Mouse (Mus musculus): ENCODE measurements around the gene Spata17. TPM values are rescaled to one million over a fixed set of nuclear protein-coding genes. Genes with fewer than 3 reads are reported as not detected.

Gene Spata17
- polyA plus RNA-seq, 2 experiments, result 0.19 TPM

DNA sequence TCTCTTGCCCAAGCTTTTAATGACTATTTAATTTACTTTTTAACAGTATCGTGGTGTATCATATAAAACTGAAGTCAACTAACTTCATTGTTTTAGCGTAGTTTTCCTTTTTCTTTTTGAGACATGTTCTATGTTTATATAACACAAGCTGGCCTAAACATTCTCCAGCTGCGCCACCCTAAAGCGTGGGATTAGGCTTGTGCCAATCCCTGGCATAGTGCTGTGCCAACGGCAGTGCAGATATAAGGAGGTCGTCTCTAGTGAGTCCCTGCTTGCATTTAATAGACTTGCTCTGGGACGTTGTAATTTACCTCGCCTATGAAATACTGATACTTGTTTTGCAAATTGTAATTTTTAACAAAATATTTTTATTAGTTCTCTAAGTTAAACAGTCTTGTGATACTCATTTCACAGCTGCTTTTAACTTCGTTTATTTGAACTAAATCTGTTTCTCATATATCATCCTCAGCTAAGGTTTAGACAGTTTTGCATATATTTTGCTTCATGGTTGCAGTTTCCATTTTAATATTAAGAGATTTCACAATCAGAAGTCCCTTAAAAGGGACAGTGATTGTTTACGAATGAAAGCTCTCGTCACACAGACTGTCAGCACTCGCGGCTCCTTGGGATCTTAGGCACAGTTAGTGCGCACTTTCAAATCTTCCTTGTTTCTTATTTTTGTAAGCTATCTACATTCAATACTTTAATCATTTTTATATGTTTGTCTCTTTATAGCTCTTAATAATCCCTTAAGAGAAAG lies 17.1 kb upstream of the Spata17 start:
- WGBS, result 80% methylated on average over 14 of the region's 14 CpGs
- TF ChIP-seq POLR2A (IDR thresholded peaks at IDR 0.05; ENCODE audit: borderline replicate concordance, extremely low read depth, insufficient read depth, insufficient read length), result no peak
- DNase-seq (ENCODE audit: low spot score) (no peak), ATAC-seq (ENCODE audit: low FRiP score, low read depth) (no peak)
- H3K27ac ChIP-seq (replicated peaks; ENCODE audit: low read depth, low read length), result no peak overlapping the region
- no peaks in the 10 kb centered on the region for H3K27me3 ChIP-seq (ENCODE audit: control insufficient read depth, insufficient read depth, low read length)
- no peak overlapping the region for H3K4me3 ChIP-seq (replicated peaks; ENCODE audit: low read length)
- no peak overlapping the region for H3K9ac ChIP-seq (ENCODE audit: low read depth, low read length, severe bottlenecking)
- no peak overlapping the region for H3K4me2 ChIP-seq (replicated peaks; ENCODE audit: low read depth, low read length, severe bottlenecking)
- H3K9me3 ChIP-seq (ENCODE audit: control insufficient read depth, low read length), result no peaks in the 10 kb centered on the region
- H3K36me3 ChIP-seq (ENCODE audit: control insufficient read depth, insufficient read depth, low read length), result peaks cover 22% of the 10 kb centered on the region
- H3K4me1 ChIP-seq (ENCODE audit: control insufficient read depth, insufficient read depth, low read length), result no peaks in the 10 kb centered on the region

GRCm38 (mm10) chr1:187230255-187230654 lies 15.0 kb upstream of the Spata17 start:
- ATAC-seq (ENCODE audit: low FRiP score, low read depth), result no peak
- no peak for TF ChIP-seq POLR2A (IDR thresholded peaks at IDR 0.05; ENCODE audit: borderline replicate concordance, extremely low read depth, insufficient read depth, insufficient read length)
- WGBS, result 89% methylated on average over 5 of the region's 5 CpGs

DNA sequence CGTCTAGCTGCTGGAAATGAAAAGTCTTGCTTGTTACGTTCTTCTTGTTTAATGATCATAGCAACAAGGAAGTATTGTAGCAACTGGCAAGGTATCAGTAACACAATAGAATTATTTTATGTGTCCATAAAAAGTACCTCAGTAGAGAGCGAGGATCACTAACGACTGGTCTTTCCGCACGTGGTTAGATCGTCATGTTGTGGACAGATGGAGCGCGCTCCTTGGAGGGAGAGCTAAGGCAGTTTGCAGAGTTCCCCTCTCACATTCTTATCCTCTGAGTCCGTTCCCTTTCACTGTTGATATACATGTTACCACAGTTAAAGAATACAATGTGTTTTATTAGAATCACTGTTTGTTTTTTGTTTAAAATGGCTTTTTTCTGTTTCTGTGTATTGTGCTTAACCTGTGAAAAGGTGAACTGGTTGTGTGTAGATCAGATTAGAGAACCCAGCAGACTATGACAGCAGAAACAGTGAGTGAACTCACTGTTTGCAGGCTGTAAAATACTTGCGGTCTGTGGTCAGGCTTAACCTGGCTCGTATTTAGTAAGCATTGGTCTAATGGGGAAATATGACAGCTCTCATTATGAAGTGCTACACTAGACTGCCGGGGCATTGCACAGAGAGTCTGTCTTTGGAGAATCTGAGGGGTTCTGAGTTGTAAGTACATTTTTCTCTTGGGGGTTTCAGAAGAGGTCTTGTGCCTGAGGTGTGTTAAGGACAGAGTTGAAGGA lies 13.3 kb upstream of the Spata17 start:
- Histone ChIP-seq H3K9ac (ENCODE audit: low read depth, low read length, severe bottlenecking) (no peak overlapping the region), H3K4me2 (replicated peaks; ENCODE audit: low read depth, low read length, severe bottlenecking) (no peak overlapping the region), H3K27me3 (ENCODE audit: control insufficient read depth, insufficient read depth, low read length) (no peaks in the 10 kb centered on the region), H3K4me3 (replicated peaks; ENCODE audit: low read length) (no peak overlapping the region), H3K4me1 (ENCODE audit: control insufficient read depth, insufficient read depth, low read length) (no peaks in the 10 kb centered on the region), H3K27ac (replicated peaks; ENCODE audit: low read depth, low read length) (no peak overlapping the region), H3K9me3 (ENCODE audit: control insufficient read depth, low read length) (no peaks in the 10 kb centered on the region), H3K36me3 (ENCODE audit: control insufficient read depth, insufficient read depth, low read length) (peaks cover 30% of the 10 kb centered on the region)
- TF ChIP-seq POLR2A (IDR thresholded peaks at IDR 0.05; ENCODE audit: borderline replicate concordance, extremely low read depth, insufficient read depth, insufficient read length), result no peak
- ATAC-seq (ENCODE audit: low FRiP score, low read depth) (peak; percentile 50; the same call in 1 of the 2 replicates), DNase-seq (ENCODE audit: low spot score) (peak; percentile 12)
- WGBS, result 52% methylated on average over 13 of the region's 13 CpGs

More at GRCm38 (mm10) chr1:187230255-187230654, 15.0 kb upstream of the Spata17 start:
- H3K9ac ChIP-seq (ENCODE audit: low read depth, low read length, severe bottlenecking), result no peak overlapping the region
- DNase-seq (ENCODE audit: low spot score), result no peak
- no peak overlapping the region for H3K27ac ChIP-seq (replicated peaks; ENCODE audit: low read depth, low read length)
- H3K27me3 ChIP-seq (ENCODE audit: control insufficient read depth, insufficient read depth, low read length), result no peaks in the 10 kb centered on the region
- no peak overlapping the region for H3K4me2 ChIP-seq (replicated peaks; ENCODE audit: low read depth, low read length, severe bottlenecking)
- H3K4me1 ChIP-seq (ENCODE audit: control insufficient read depth, insufficient read depth, low read length), result no peaks in the 10 kb centered on the region
- H3K4me3 ChIP-seq (replicated peaks; ENCODE audit: low read length), result no peak overlapping the region
- H3K9me3 ChIP-seq (ENCODE audit: control insufficient read depth, low read length), result no peaks in the 10 kb centered on the region
- peaks cover 32% of the 10 kb centered on the region for H3K36me3 ChIP-seq (ENCODE audit: control insufficient read depth, insufficient read depth, low read length)

DNA sequence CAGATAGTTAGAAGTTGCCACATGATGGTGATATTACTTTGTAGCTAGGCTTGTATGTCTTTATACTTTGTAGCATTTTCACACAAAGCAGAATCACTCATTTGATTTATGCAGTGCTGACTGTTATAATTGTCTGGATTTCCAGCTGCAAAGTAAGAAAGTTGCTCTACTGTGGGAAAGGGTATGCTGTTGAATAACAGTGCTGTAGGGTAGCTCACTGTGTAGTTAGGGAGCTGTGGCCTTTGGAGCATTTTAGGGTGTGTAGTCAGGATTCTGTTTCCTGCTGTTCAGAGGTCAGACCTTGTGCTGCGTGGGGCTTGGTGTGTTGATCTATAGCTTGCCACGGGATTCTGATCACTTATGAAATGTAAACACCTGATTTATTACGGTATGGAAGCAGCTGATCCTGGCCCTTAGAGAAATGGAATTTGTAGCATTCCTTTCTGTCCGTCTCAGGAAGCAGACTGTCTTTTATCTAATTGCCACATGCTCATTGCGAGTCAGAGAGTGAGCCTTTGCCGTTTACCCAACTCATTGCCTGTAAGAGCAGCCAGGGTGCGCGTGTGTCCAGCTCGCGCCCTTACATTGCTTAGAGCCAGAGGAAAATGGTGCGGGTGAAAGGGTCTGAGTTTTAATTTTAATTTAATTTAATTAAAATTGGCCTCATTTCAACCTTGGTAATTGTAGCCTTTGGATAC lies 11.2 kb upstream of the Spata17 start:
- ATAC-seq (ENCODE audit: low FRiP score, low read depth), result no peak
- H3K4me2 ChIP-seq (replicated peaks; ENCODE audit: low read depth, low read length, severe bottlenecking), result no peak overlapping the region
- no peaks in the 10 kb centered on the region for H3K27me3 ChIP-seq (ENCODE audit: control insufficient read depth, insufficient read depth, low read length)
- 76% methylated on average over 11 of the region's 11 CpGs for WGBS
- no peak for TF ChIP-seq POLR2A (IDR thresholded peaks at IDR 0.05; ENCODE audit: borderline replicate concordance, extremely low read depth, insufficient read depth, insufficient read length)
- H3K4me1 ChIP-seq (ENCODE audit: control insufficient read depth, insufficient read depth, low read length), result no peaks in the 10 kb centered on the region
- no peak for DNase-seq (ENCODE audit: low spot score)
- H3K9me3 ChIP-seq (ENCODE audit: control insufficient read depth, low read length), result no peaks in the 10 kb centered on the region
- H3K9ac ChIP-seq (ENCODE audit: low read depth, low read length, severe bottlenecking), result no peak overlapping the region
- H3K4me3 ChIP-seq (replicated peaks; ENCODE audit: low read length), result no peak overlapping the region
- peaks cover 20% of the 10 kb centered on the region for H3K36me3 ChIP-seq (ENCODE audit: control insufficient read depth, insufficient read depth, low read length)
- H3K27ac ChIP-seq (replicated peaks; ENCODE audit: low read depth, low read length), result no peak overlapping the region

DNA sequence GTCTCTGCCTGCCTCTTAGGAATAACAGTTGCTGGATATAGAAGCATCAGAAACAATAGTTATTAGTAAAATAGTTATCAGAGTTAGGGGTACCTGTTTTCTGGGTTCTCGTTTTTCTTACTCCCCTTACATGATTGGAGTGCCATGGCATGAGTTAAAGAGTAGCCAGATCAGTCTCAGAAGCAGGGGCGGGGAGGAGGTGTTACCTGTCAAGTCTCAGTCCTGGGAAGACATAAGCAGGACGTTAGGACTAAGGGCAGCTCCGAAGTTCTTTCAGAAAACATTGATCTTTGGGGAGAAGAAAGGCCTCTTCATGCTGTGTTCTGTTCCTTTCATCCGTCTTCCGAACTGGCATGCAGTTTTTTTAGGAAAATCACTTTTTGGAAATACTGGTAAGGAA lies 5.5 kb upstream of the Spata17 start:
- Histone ChIP-seq H3K4me1 (ENCODE audit: control insufficient read depth, insufficient read depth, low read length) (no peaks in the 10 kb centered on the region), H3K36me3 (ENCODE audit: control insufficient read depth, insufficient read depth, low read length) (peaks cover 10% of the 10 kb centered on the region), H3K27ac (replicated peaks; ENCODE audit: low read depth, low read length) (no peak overlapping the region), H3K27me3 (ENCODE audit: control insufficient read depth, insufficient read depth, low read length) (no peaks in the 10 kb centered on the region), H3K4me2 (replicated peaks; ENCODE audit: low read depth, low read length, severe bottlenecking) (no peak overlapping the region), H3K4me3 (replicated peaks; ENCODE audit: low read length) (no peak overlapping the region), H3K9ac (ENCODE audit: low read depth, low read length, severe bottlenecking) (no peak overlapping the region), H3K9me3 (ENCODE audit: control insufficient read depth, low read length) (no peaks in the 10 kb centered on the region)
- DNase-seq (ENCODE audit: low spot score) (no peak), ATAC-seq (ENCODE audit: low FRiP score, low read depth) (no peak)
- WGBS, result 80% methylated on average over 6 of the region's 6 CpGs
- TF ChIP-seq POLR2A (IDR thresholded peaks at IDR 0.05; ENCODE audit: borderline replicate concordance, extremely low read depth, insufficient read depth, insufficient read length), result no peak

Measured in limb, embryonic 14.5 days (tissue).